Mouse (Mus musculus) thymus, adult 2 months (tissue): ENCODE data around the gene Txlnb.

Experiments used
- CTCF ChIP-seq: fragments of 200-500 bp; IDR thresholded peaks from 2 replicates; pipeline ENCODE4 v1.5.1; 2012; ENCODE audit warnings: mild to moderate bottlenecking, control low read depth, low read length, moderate library complexity, borderline replicate concordance; ENCODE audit not compliant: control insufficient read depth, poor library complexity, insufficient read depth; ENCODE audit errors: extremely low read depth
- POLR2A ChIP-seq: fragments of 200-500 bp; IDR thresholded peaks from 2 replicates; pipeline ENCODE4 v1.6.1; 2012; ENCODE audit warnings: mild to moderate bottlenecking, low read length, control low read depth, moderate library complexity; ENCODE audit not compliant: control insufficient read depth, poor library complexity, insufficient read depth; ENCODE audit errors: extremely low read depth

DNA sequence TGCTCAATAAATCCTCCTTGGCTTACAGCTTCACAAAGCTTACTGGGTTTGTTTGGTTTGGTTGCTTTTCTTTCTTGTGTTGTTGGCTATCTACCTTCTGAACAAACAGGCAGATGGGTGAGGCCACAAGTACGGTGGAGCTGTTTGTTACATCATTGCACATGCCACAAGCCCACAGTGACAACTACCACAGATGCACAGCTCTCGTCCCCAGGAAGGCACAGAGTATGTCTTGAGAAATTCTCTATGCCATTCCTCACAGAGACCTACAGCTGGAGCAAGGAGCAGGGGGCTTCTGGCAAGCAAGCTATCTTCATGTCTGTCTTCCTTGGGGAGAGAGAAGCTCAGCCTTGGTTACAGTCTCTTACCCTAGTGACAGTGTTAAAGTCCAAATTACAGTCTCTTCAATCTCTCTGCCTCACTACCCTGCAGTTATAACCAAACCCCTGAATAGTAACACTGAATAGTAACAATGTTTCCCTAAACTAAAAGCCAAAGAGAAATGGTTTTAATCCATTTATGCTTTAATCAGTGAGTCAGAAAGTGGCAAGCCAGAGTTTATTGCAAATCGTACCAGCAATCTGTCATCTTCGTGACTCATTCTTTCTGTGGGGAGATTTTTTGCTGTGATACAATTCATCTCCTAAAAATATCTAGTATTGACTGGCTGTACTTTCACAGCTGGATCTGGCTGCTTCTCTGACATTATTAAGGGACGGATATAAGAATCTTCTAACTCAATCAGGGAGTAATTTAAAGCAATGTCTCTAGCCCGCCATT is 64.9 kb downstream of the Txlnb start:
- TF ChIP-seq CTCF (no peak), POLR2A (no peak)
